Mouse (Mus musculus) T-helper 17 cell (primary cell): ENCODE results near the gene Sumf1.

Experiments used
- in situ Hi-C, 2 experiments: fragments of 300-600 bp; cut with MboI, MseI; formaldehyde crosslinking; loops; 1 replicate in 1 of 2; 2 replicates in 1 of 2; pipeline ENCODE4 v1.15.1; 2025; ENCODE audit warnings: high pct_unique_total_duplicates in 2 of 2

The Sumf1 gene

GRCm38 (mm10) chr6:108211896-108212880 is 26.8 kb upstream of the Sumf1 start:
- in situ Hi-C loops = loop anchor here in 1 of 2 experiments (10.0 kb wide), 1 partner anchor 147 kb away; the partner anchor contains the start of gene Setmar

- in situ Hi-C loops = no loop called here
These were observed 21.7 kb upstream of the Sumf1 start for GRCm38 (mm10) chr6:108206914-108207566.

- in situ Hi-C loops = no loop called here
These were observed 20.8 kb upstream of the Sumf1 start for GRCm38 (mm10) chr6:108206145-108206544.

GRCm38 (mm10) chr6:108204322-108204721 is 18.9 kb upstream of the Sumf1 start:
- in situ Hi-C loops = no loop called here

DNA sequence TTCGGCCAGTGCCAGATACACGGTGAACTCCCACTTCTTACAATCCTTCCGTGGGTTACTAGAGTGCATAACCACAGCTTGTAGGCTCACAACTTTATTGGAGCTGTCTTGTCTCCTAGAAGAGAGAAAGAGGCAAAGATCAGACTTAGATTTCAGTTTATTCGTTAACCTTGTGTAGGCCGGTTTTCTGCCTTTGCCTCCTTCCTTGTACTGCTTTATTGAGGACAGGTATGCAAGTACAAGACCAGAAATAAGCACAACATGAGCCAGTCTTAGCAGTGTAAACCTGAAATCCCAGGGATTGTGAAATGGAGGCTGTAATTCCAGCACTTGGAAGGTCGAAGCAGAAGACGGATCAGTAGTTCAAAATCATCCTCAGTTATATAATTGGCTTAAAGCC is 12.9 kb upstream of the Sumf1 start:
- in situ Hi-C loops = loop anchor here in 1 of 2 experiments (5.0 kb wide), 1 partner anchor 96 kb away; no protein-coding TSS in a partner anchor

DNA sequence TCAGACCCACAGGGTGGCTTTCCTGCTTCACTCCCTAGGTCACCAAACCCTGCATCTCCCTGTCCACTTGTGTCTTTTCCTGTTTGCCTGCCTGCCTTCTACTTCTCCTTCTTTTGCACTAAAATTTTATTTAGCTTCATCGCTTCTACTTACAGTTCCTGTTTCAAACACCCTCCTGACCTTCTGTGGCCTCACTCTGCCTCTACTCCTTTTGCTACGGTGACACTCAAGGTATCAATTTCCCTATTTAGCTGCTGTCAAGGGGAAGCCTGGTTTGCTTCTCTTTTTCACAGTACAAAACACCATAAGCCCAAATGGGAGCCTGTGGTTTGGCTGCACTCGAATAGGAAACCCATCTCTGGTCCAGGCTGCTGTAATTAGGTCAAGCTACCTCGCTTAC is 11.7 kb upstream of the Sumf1 start:
- in situ Hi-C loops = loop anchor here in 1 of 2 experiments (5.0 kb wide), 1 partner anchor 95 kb away; no protein-coding TSS in a partner anchor

GRCm38 (mm10) chr6:108196665-108197064 is 11.3 kb upstream of the Sumf1 start:
- in situ Hi-C loops = loop anchor here in 1 of 2 experiments (5.0 kb wide), 1 partner anchor 94 kb away; no protein-coding TSS in a partner anchor

- in situ Hi-C loops = no loop called here
These were observed 7.2 kb upstream of the Sumf1 start for GRCm38 (mm10) chr6:108192632-108193031.

- in situ Hi-C loops = no loop called here
These were observed 5.3 kb upstream of the Sumf1 start for GRCm38 (mm10) chr6:108190690-108191089.

DNA sequence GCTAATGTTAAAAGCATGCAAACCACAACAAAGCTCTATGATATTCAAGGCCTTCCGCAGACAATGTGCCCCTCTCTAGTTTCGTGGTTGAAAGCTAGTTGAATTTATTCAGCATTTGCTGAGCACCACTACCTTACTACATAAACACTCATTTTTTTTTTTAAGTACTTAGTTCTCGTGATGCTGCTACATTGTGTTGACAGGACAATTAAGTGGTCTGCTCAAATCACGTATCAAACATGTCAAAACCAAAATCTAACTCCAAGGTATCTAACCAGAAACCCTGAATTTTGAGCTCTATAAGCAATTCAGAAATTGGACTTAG is 265 bp upstream of the Sumf1 start:
- in situ Hi-C loops = no loop called here

- in situ Hi-C loops = no loop called here
These were observed 6.3 kb downstream of the Sumf1 start for GRCm38 (mm10) chr6:108179087-108179486.

DNA sequence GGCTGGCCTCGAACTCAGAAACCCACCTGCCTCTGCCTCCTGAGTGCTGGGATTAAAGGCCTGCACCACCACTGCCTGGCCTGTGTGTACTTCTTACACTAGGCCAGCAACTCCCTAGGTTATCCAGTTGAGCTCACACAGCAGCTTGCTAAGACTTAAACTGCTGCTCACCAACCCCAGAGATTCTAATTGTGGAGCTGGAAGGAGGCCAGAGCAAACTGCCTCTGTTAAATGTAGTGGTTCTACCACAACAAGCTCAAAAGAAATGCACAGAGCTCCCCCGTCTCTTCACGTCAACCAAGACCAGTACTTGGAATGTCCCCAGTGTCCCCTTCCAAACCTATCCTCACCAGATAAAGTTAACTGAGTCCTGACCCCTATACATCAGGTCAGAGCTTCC is 11.2 kb downstream of the Sumf1 start:
- in situ Hi-C loops = loop anchor here in 1 of 2 experiments (5.0 kb wide), 1 partner anchor 58 kb away; no protein-coding TSS in a partner anchor

DNA sequence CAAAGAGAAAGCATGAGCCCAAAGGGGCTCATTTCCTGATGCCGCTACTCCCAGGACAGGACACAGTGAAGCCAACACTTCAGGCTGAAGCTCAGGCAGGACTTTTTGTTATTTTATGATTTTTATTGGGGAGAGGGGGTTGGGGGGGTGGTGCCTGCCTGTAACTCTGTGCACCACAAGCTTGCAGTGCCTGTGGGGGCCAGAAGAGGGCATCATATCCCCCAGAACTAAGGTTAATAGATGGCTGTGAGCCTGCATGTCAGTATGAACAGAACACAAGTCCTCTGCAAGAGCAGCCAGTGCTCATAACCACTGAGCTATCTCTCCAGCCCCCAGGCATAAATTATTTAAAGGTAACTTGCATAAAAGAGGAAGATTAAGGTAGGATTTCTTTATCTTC is 13.2 kb downstream of the Sumf1 start:
- in situ Hi-C loops = loop anchor here in 1 of 2 experiments (5.0 kb wide), 1 partner anchor 60 kb away; no protein-coding TSS in a partner anchor

DNA sequence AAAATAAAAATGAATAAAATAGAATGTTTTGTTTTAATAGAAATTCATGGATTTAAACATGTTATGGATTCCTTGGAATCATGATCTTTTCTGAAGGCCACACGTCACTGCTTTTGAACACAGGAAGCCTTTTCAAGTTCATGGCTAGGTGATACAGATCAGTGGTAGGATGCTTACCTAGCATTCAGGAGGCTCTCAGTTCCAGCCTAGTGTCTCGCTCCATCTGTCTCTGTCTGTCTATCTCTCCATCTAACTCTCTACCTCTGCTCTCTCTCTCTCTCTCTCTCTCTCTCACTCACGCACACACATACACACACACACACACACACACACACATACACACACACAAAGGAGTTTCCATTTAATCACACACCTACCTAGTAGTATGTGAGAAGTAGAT is 15.9 kb downstream of the Sumf1 start:
- in situ Hi-C loops = no loop called here

DNA sequence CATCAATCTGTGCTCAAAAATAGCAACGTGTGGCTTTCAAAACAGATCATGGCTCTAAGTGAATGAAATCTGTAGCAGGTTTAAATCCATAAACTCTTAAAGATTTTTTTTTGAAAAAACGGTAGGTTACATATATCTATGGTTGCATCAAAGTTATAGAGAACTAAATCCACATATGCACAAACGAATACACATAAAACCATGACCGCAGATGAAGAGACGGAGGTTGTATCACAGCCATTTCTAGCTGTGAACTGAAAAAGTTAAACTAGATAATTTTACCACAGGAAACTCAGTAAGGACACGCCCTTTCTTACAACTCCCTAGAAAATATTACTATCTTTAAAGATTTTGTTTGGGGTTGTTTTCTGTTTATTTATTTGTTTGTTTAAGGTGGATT is 16.7 kb downstream of the Sumf1 start:
- in situ Hi-C loops = no loop called here

DNA sequence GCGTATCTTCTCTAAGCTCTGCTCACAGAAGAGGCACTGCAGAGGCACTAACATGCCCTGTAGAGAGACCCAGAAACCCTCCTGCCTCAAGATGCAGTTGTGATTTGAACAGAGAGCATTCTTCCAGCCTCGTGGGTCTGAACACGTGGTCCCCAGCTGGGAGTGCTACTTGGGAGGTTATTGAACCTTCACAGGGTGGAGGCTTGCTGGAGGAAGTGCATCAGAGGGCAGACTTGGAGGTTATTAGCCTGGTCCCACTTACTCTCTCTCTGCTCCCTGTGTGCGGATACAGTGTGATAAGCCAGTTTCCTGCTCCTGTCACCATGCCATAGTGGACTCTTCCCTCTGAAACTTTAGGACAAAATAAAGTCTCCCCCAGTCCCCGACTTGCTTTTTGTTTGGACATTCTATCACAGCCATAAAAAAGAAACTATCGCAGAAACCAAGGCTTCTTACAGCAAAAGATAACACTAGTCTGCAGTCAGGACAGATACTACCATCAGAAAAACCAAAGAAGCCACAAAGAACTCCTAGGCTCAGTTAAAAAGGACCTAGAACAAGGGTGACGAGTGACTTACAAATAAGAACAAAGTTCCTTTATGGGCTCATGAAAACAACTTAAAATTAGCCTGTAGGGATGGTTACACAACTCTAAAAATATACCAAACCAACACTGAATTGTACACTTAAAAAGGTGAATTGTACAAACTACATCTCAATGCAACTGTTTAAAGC is 17.3 kb downstream of the Sumf1 start:
- in situ Hi-C loops = no loop called here

DNA sequence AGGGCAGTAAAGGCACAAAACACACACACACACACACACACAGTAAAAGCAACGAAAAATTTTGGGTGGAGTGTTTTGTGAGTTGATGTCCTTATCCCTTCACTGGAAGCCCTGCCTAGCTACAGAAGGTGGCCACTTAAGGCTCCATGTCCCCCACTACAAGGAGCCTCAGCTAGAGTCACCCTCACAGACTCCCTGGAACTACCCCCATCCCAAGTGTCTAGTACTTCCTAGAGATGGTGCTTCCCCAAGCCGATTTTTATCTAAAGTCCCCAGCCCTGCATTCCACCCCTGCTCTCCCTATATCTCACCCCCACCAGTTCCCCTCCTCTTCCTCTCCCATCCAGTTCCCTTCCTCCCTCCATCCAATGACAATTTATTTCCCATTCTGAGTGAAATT is 19.8 kb downstream of the Sumf1 start:
- in situ Hi-C loops = no loop called here

- in situ Hi-C loops = no loop called here
These were observed 20.4 kb downstream of the Sumf1 start for GRCm38 (mm10) chr6:108164935-108165334.

DNA sequence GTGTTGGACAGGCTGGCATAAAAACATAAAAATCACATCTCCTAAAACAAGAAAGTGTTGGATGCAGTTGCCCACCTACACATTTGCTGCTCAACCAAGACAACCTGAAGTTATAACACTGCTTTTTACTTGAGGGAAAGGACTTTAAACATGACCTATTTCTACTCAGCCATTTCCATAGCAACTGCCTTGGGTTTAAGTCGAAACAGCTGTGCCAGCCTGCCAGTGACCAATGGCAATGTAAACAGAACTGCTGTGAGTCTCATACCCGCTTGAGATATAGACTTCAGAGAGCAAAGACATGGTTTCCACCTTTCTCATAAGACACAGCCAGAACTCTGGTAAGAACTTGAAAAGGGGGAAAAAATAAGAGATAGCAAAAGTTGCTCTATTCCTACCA is 24.8 kb downstream of the Sumf1 start:
- in situ Hi-C loops = no loop called here

DNA sequence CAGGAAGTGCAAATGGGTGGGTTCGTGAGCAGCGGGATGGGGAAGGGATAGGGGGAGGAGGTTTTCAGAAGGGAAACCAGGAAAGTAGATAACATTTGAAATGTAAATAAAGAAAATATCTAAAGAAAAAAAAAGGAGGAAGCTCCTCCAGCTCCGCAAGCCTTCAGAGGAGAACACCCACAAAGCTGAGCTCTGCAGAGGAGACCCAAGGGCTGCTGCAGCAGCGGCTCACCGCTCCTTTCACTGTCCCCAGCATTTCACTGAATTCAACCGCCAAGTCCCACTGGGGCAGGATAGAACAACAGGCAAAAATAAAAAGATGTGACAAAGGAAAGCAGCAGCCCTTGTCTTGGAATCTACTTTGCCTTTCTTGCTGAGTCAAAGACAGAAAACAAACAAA is 28.5 kb downstream of the Sumf1 start:
- in situ Hi-C loops = no loop called here

DNA sequence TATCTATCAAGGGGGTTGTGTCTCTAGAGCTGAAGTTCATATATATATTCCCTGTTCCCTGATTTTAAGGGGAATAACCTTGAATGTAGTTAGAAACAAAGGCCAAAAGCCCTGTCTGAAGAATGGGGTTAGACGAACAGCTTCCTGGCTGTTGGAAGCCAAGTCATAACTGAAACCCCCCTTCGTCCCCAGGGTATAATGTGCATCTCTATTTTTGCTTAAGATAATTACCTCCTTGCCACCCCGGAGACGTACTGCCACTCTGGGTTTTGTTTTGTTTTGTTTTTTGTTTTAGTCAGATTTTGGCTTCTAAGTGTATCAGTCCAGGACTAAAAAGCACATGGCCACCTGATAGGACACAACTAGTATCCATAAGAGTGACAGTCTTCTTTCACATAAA is 31.1 kb downstream of the Sumf1 start:
- in situ Hi-C loops = no loop called here
